Mouse (Mus musculus): ENCODE measurements at regions not wholly inside any gene's neighbourhood (a gene's known extent, or its start where the extent isn't known, plus 50 kb on each side); places are given as distances from the start of the nearest gene placed in this dataset.

DNA sequence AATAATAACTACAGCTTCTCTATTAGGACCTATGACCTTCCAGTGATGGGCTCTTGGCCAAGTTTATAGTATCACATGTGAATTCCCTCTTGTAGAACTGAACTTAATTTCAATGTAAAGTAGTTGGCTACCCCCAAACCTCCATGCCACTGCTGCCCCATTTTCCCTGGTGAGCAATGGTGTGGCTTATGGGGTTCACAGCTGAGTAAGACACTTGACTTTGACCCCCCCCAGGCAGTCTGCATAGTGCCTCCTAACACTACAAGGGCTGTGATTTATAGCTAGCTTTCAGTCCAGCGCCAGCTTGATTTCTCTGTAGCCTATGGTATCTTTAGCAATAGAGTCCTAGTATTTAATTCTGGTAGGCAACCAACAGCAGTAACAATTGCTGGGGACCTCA lies 113.1 kb downstream of the Mis18a start:
- DNase-seq (ENCODE audit: low read depth, low spot score): no peak

DNA sequence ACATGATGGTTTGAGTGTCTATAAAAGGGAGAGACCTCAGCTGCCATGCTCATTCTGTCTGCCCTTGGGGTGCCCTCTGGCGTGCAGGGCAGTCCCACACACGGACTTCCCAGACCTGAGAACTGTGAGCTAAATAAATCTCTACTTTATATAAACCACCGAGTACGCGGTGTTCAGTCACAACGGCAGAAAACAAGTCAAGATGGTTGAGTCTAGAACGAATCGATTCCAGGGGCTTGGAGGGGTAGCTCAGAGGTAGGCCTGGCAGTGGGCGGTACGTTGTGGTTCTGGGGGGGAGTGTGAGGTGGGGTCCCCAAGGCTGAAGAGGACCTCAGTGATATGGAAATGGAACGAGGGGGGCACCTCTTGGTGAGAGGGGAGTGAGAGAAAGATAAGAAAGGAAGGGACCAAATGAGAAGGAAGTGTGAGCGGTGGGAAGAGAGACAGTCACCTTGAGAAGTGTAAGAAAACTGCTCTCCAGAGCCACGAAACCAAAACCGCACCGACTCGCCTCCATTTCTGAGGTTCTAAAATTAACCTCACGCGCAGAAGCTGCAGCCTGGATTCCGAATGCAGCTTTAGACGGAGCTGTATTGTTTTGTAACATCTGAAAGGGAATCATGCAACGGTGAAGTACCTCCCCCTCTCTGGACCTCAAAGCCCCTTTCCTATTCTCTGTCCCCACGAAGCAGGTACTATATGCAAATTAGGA lies 117.0 kb downstream of the Mis18a start:
- no peak for DNase-seq (ENCODE audit: low read depth, low spot score)

DNA sequence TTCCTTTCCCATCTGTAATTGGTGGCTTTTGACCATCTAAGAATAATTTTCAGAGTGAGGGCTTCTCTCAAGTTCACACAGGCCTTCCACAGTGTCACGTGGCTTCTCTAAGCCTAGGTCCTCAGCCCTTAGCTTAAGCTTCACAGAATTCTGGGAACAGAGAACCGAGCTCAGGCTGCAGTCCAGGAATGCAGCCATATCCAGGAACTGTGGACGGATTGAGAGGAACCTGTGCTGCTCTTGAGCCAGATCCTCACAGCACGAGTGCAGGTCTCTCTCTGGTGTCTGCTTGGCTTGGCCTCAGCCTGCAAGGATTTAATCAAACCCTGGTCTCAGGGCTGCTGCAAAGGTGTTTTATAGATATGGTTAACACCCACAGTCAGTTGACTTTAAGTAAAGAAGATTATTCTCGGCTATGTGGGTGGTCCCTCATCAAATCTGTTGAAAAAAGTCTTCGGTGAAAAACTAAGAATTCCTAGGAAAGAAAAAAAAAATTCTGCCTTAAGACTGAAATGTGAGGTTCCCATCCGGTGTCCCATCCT lies 127.8 kb downstream of the Mis18a start:
- no peak for DNase-seq (ENCODE audit: low read depth, low spot score)

DNA sequence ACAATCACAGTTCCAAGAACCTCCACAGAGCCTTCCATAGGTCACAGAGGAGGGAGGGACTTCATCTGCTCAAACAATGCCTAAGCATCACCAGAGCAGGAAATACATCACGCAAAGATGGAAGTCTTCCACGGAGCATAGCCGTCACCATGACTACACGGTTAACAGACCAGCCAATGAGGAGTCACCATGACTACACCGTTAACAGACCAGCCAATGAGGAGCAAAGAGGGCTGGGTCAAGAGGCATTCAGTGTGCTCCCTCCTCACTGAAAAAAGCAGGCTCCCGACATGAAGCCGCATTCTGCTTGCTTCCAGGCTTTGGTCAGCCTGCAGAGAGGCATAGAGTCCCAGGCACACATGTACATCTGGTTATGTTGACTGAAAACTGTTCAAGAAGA lies 128.5 kb downstream of the Mis18a start:
- DNase-seq (ENCODE audit: low read depth, low spot score): no peak

DNA sequence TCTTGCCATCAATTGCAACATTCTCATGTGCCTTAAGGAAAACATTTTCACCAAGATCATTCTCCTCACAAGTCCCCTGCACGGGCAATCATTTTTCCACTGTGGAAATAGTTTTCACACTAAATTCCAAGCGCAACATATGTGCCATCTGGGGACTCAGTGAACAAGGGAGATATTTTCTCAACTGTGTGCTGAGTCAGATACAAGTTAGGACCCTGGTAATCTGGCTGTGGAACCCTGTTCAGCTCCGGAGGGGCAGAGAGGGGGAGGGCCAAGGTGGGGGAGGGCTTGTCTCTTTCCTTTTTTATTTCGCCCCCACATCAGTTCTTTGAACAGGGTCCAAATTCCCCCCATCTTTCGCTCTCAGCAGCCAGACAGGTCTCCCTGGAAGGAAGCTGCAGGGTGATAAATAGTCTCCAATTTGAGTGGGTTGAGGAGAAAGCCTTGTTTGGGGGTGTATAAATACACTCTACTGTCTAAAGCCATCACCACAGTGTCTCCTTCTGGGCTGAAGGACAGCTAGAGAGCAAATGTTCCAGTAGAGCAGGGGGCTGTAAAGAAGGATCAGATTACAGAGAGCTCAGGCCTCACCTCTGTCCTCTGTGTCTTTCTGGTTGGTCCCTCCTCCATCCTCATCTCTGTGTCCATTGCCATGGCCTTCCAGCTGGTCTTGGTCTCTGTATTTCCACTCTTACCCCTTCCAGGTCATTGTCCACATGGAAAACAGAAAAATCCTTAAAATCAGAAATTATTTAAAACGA lies 134.3 kb downstream of the Mis18a start:
- no peak for DNase-seq (ENCODE audit: low read depth, low spot score)

DNA sequence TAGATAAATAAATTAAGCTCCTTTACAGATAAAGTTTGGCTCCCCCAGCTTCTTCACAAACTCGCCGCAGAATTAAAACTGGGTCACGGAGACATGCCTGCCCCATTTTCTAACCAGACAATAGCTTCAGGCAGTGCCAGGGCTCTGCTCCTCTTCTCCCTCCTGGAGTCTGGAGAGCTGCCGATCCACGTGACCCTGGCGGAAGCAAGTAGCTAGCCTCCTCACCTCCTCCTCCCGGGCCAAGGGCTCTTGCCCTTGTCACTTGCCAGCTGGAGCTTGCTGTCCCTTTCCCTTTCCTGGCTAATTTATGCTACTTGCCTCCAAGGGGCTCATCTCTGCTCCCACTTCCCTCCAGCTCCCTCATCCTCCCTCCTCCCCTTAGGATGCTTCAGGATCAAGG lies 142.0 kb downstream of the Mis18a start:
- DNase-seq (ENCODE audit: low read depth, low spot score): no peak

DNA sequence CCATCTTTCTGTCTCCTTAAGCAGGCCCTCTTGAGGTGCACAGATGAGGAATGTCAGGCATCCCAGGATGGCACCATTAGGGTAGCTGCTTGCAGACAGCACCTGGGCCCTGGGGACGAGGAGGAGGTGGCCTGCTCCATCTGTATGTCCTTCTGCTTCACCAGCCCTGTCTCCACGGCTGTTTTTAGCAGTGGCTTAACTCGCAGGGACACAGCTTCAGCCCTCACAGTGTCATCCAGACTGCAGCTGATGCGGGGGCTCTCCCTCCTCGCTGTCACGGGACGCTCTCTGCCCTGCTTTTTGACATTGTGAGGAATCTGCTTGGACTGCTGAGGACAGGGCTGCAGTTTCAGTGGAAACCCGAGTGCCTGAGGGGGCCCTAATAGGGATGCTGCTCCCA lies 146.8 kb downstream of the Mis18a start:
- no peak for DNase-seq (ENCODE audit: low read depth, low spot score)

DNA sequence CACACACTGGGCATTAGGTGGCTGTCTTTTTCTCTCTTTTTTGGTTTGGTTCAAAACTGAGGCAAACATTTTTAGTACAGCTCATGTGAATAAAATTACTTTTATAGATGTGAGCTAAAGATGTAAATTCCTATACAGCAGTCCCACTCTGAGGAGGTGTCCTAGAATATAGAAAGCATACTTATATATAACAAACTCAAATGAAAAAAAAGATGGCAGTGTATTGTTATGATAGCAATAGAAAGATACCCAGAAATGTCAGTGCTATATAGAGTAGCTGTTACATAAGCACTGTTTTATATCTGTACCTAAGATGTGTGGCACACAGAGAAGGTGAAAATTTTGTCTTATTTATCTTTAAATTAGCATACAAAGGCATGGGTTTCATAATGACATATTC lies 156.1 kb downstream of the Mis18a start:
- no peak for DNase-seq (ENCODE audit: low read depth, low spot score)

DNA sequence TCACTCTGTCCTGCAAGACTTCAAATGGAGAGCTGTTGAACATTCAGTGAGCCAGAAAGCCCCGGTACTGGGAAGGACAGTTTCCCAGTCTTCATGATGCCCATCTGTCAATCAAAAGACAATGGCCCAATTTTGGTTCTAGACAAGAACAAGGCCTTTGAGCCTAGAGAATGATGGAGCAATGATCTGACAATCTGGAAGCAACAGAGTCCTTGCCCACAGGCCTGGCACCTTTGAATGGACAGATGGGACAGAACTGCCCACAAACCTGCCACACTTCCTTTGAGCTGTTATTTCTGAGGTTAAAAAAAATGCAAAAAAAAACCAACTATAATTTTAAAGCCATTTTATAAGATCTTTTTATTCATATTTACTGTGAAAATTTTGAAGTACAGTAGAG lies 157.4 kb downstream of the Mis18a start:
- no peak for DNase-seq (ENCODE audit: low read depth, low spot score)

DNA sequence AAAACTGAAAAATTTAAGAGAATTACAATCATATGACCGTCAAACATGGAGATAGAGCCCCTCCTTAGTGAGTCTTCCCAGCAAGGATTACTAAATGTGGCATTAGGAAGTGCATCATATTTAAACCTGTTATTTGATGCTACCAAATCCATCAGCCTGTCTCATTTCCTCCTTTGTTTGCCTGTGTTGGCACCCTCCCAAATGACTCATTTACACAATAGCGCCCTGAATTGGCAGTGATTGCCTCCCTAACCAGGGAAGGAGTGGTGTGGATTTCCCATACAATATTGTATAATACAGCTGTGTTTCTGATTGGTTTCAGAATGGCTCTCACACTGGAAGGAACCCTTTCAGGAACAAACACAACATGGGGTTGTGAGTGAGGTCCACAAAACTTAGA lies 162.0 kb downstream of the Mis18a start:
- DNase-seq (ENCODE audit: low read depth, low spot score): no peak

DNA sequence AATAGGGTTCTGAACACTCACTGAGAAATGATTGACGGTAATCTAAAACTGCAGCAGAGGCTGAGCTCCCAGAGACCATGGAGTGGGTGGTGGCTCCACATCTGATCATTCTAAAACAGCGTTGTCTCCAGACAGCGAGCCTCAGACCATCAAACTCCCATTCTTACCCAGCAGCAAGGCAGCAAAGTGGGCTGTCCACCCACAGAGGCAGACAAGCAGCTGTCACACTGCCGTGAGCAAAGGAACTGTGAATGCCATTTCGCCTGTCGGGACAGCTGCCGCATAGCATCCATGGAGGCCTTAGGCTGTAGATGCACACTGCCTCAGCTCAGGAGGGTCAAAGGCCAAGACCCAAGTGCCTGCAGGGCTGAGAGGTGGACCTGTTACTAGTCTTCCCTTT lies 167.3 kb downstream of the Hunk start:
- DNase-seq (ENCODE audit: low read depth, low spot score): no peak

DNA sequence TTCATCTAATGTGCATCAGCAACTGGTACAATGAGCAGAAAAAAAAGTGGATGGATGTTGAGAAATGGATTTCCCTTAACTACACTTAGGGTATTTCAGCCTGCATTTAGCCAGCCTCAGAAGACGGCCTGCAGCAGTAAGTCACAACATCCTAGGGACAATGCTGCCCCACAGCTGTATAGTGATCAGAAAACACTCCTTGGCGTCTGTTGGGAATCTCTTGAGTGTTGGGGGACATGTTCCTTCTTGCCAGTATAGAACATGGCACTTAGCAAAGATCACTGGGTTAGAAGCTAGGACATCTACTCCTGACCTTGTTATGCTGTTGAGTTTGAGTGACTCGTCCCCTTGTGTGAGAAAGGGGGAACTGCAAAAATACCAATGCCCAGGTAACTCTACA lies 165.2 kb downstream of the Hunk start:
- no peak for DNase-seq (ENCODE audit: low read depth, low spot score)

DNA sequence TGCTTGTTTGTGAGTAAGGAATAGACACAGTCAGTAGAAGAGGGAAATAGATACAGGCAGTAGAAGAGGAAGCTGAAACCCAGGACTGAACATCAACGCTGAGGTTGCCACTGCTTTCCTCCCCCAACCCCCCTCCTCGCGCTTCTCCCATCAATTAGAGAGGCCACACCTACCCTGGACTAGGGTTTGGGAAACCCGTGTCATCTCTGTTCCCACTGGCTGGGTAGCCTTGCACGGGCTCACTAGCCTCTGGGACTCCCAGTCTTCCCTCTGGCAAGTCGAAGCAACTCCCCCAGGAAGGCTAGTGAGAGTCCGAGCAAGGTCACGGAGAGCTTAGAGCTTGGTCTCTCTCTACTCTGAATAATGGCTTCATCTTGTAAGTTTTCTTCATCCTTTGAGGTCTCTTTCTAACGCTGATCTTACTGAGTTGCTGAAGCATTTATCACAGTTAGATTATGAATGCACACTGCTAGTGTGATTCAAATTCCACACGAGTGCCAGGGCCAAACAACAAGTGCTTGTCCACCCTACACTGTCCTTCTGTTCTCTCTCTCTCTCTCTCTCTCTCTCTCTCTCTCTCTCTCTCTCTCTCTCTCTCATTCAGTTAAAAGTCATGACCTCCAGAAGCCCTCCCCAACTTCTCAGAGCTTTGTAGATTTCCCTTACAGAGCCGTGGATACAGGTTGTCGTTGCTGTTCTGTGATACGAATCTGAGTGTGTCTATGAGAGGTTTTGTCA lies 164.4 kb downstream of the Hunk start:
- no peak for DNase-seq (ENCODE audit: low read depth, low spot score)
